Mouse (Mus musculus) common myeloid progenitor, adult 5-6 weeks (primary cell): Measurements from ENCODE around the gene Gm5868. TPM values are rescaled to one million over a fixed set of nuclear protein-coding genes. Genes with fewer than 3 reads are reported as not detected.

Experiments
- ATAC-seq: replicated peaks from 2 replicates; pipeline ENCODE4 v1.8.0; 2016; ENCODE audit warnings: low read depth, mild to moderate bottlenecking, moderate TSS enrichment, inconsistent platforms; ENCODE audit not compliant: poor library complexity, severe bottlenecking
- total RNA-seq: library from RNA; stranded (forward); fragments of 200-1000, 187-1606 nt; gene quantifications from 2 replicates; pipeline ENCODE4 v1.2.3, GENCODE M21; 2017

Gm5868 gene
- total RNA-seq, 1 experiment from 2014 or later = not detected

GRCm38 (mm10) chr5:72551209-72551608 is 36.1 kb downstream of the Gm5868 start:
- no peak for ATAC-seq

Other genes starting within 250 kb of the Gm5868 start
- gene Corin, start 83.1 kb downstream of the Gm5868 start, total RNA-seq = not detected in 2 replicates
- 13.4 and 28.5 TPM in 2 replicates for gene Nfxl1, start 27.9 kb downstream of the Gm5868 start, total RNA-seq
- gene Zar1, start 6.3 kb downstream of the Gm5868 start, total RNA-seq = not detected in 2 replicates
- not detected in 2 replicates for gene Cnga1, start 56.7 kb upstream of the Gm5868 start, total RNA-seq
- gene Nipal1, start 60.2 kb upstream of the Gm5868 start, total RNA-seq = 0.09 TPM in 1 of 2 replicates, not detected in the other
- 2.5 and 3.1 TPM in 2 replicates for gene Txk, start 165.2 kb upstream of the Gm5868 start, total RNA-seq